Mouse (Mus musculus) CH12.LX (cell line): ENCODE results near the gene Hsf4. TPM values are rescaled to one million over a fixed set of nuclear protein-coding genes. Genes with fewer than 3 reads are reported as not detected.

ENCODE experiments used
- DNase-seq: peaks from one replicate; pipeline ENCODE4 v3.0.0-alpha.2; 2013; ENCODE audit errors: extremely low read depth
- H3K27ac ChIP-seq: 2 replicates; pipeline ENCODE4 v1.5.1; 2012; ENCODE audit warnings: low read depth, mild to moderate bottlenecking, control low read depth, moderate library complexity; ENCODE audit not compliant: insufficient read depth
- H3K27me3 ChIP-seq: replicated peaks from 2 replicates; pipeline ENCODE3; 2012; ENCODE audit warnings: inconsistent platforms
- H3K36me3 ChIP-seq, 2 experiments: replicated peaks in 1 of 2; 2 replicates each; pipeline versions ENCODE3 to v1.6.1; 2012; ENCODE audit warnings: inconsistent platforms in 1 of 2, low read length in 1 of 2, mild to moderate bottlenecking in 1 of 2, mixed read lengths in 1 of 2, moderate library complexity in 1 of 2; ENCODE audit not compliant: control insufficient read depth in 1 of 2, insufficient read depth in 1 of 2
- H3K4me1 ChIP-seq, 2 experiments: 2 replicates each; pipeline ENCODE4 v1.6.1; 2012; ENCODE audit warnings: inconsistent platforms in 1 of 2, moderate library complexity in 1 of 2; ENCODE audit not compliant: insufficient read depth in 2 of 2, control insufficient read depth in 1 of 2
- H3K4me2 ChIP-seq: 2 replicates; pipeline ENCODE4 v1.6.1; 2012; ENCODE audit warnings: low read depth, mild to moderate bottlenecking, control low read depth; ENCODE audit not compliant: poor library complexity, insufficient read depth, severe bottlenecking
- H3K4me3 ChIP-seq, 3 experiments: fragments of 150-350 bp in 1 of 3; sonication (generic) in 1 of 3; replicated peaks in 1 of 3; 2 replicates each; pipeline versions ENCODE3 to v1.5.1; 2011 to 2012; ENCODE audit warnings: low read depth in 2 of 3, low read length in 2 of 3, mild to moderate bottlenecking in 2 of 3, moderate library complexity in 2 of 3, control low read depth in 1 of 3, improper control_type of control experiment in 1 of 3, inconsistent platforms in 1 of 3, mixed read lengths in 1 of 3; ENCODE audit not compliant: poor library complexity in 1 of 3
- H3K79me2 ChIP-seq: replicated peaks from 2 replicates; pipeline ENCODE4 v1.6.1; 2012; ENCODE audit warnings: mild to moderate bottlenecking, moderate library complexity; ENCODE audit not compliant: control insufficient read depth, poor library complexity, insufficient read depth, severe bottlenecking; ENCODE audit errors: extremely low read depth
- H3K9ac ChIP-seq: 2 replicates; pipeline ENCODE4 v1.6.1; 2012; ENCODE audit warnings: low read depth, mild to moderate bottlenecking, control low read depth, moderate library complexity; ENCODE audit not compliant: insufficient read depth
- H3K9me3 ChIP-seq: replicated peaks from 2 replicates; pipeline ENCODE3; 2012; ENCODE audit warnings: low read length, inconsistent platforms, mixed read lengths
- BHLHE40 ChIP-seq: IDR thresholded peaks from 2 replicates; pipeline ENCODE4 v1.6.1; 2011; ENCODE audit warnings: mild to moderate bottlenecking, low read depth, low read length, improper control_type of control experiment
- CHD2 ChIP-seq: IDR thresholded peaks from 2 replicates; pipeline ENCODE4 v1.6.1; 2011; ENCODE audit warnings: low read length, improper control_type of control experiment
- CTCF ChIP-seq, 2 experiments: IDR thresholded peaks in 1 of 2; conservative IDR thresholded peaks in 1 of 2; 2 replicates each; pipeline ENCODE4 v1.5.1; 2011 to 2012; ENCODE audit warnings: low read depth in 2 of 2, low read length in 2 of 2, improper control_type of control experiment in 1 of 2, inconsistent platforms in 1 of 2, mild to moderate bottlenecking in 1 of 2, moderate library complexity in 1 of 2
- E2F4 ChIP-seq: IDR thresholded peaks from 2 replicates; pipeline ENCODE4 v1.6.1; 2011; ENCODE audit warnings: low read depth, low read length, improper control_type of control experiment; ENCODE audit not compliant: insufficient replicate concordance
- ELF1 ChIP-seq: IDR thresholded peaks from 2 replicates; pipeline ENCODE4 v1.6.1; 2014; ENCODE audit warnings: low read depth, mild to moderate bottlenecking, inconsistent platforms, low read length, improper control_type of control experiment
- GABPA ChIP-seq: IDR thresholded peaks from 2 replicates; pipeline ENCODE4 v1.6.1; 2012; ENCODE audit warnings: low read depth, low read length, improper control_type of control experiment, inconsistent platforms; ENCODE audit not compliant: insufficient replicate concordance
- MAFK ChIP-seq: IDR thresholded peaks from 2 replicates; pipeline ENCODE4 v1.6.1; 2011; ENCODE audit warnings: low read length, improper control_type of control experiment; ENCODE audit not compliant: insufficient replicate concordance
- MAZ ChIP-seq: IDR thresholded peaks from 2 replicates; pipeline ENCODE4 v1.6.1; 2012; ENCODE audit warnings: low read depth, mild to moderate bottlenecking, inconsistent platforms, low read length, improper control_type of control experiment, moderate library complexity
- MXI1 ChIP-seq: IDR thresholded peaks from 2 replicates; pipeline ENCODE4 v1.6.1; 2011; ENCODE audit warnings: mild to moderate bottlenecking, low read depth, low read length, improper control_type of control experiment
- MYC ChIP-seq: IDR thresholded peaks from 2 replicates; pipeline ENCODE4 v1.6.1; 2011; ENCODE audit warnings: low read depth, mild to moderate bottlenecking, improper control_type of control experiment, low read length
- NELFE ChIP-seq: IDR thresholded peaks from 2 replicates; pipeline ENCODE4 v1.6.1; 2011; ENCODE audit warnings: low read depth, low read length, improper control_type of control experiment
- SIN3A ChIP-seq: IDR thresholded peaks from 2 replicates; pipeline ENCODE4 v1.6.1; 2012; ENCODE audit warnings: low read length, improper control_type of control experiment, inconsistent platforms
- USF1 ChIP-seq: IDR thresholded peaks from 2 replicates; pipeline ENCODE4 v1.6.1; 2014; ENCODE audit warnings: low read depth, mild to moderate bottlenecking, inconsistent platforms, low read length, improper control_type of control experiment
- USF2 ChIP-seq: conservative IDR thresholded peaks from 2 replicates; pipeline ENCODE4 v1.6.1; 2011; ENCODE audit warnings: low read depth, low read length, improper control_type of control experiment
- ZKSCAN1 ChIP-seq: IDR thresholded peaks from 2 replicates; pipeline ENCODE4 v1.6.1; 2012; ENCODE audit warnings: low read depth, inconsistent platforms, low read length, improper control_type of control experiment, borderline replicate concordance
- dilution Hi-C: fragments of 300-500 bp; cut with MboI; formaldehyde crosslinking; loops from 2 replicates; pipeline ENCODE4 v1.14.3; 2020; ENCODE audit warnings: low sequenced_read_pairs; ENCODE audit not compliant: extremely low pct_unique_long_range_greater_than_20kb, extremely low pct_ligation_motif_present
- in situ Hi-C: fragments of 300-500 bp; cut with MboI; formaldehyde crosslinking; loops from 3 replicates; pipeline ENCODE4 v1.14.3; 2019; ENCODE audit warnings: low sequenced_read_pairs, low pct_ligation_motif_present, low pct_unique_long_range_greater_than_20kb, mixed read lengths
- polyA plus RNA-seq: library from polyadenylated mRNA; unstranded; fragments of >175 nt; gene quantifications from 2 replicates; pipeline ENCODE4 v1.2.1, GENCODE M21; 2012; ENCODE audit warnings: low read depth; ENCODE audit not compliant: insufficient read length
- total RNA-seq, 2 experiments: library from RNA; depleted of rRNA; stranded (reverse); fragments of 300-350 nt in 1 of 2; fragments of >200 nt in 1 of 2; gene quantifications; 2 replicates each; pipeline ENCODE4 v1.2.3; 2012 to 2014

The Hsf4 gene
- total and polyA plus RNA-seq, 3 experiments = 0.08 TPM; not detected in 2

DNA sequence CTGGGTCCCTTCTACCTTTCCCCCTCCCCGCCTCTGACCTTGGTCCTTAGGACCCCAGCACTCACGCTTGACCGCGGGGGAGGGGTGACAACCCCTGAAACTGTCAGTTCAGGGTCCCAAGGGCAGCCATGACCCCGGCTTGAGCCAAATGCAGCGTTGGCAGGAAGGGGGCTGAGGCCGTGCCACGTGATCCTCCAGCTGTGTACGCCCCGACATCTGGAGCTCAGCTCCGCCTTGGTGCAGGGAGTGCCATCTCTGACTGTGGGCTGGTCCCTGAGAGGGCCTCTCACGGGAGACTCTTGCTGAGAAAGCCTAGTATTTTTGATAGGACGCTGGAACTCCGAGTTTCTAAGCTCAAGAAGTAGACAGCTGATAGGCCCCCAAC, 14.6 kb upstream of the Hsf4 start, which contains the start of gene B3gnt9:
B3gnt9 (minus strand) TSS at position 188 of the 385 bp plus-strand sequence.
- H3K4me3 ChIP-seq = peak within 1 kb of the TSS; percentile 41 to 86 (median 53)
- peak within 1 kb of the TSS; percentile 18 for H3K27ac ChIP-seq
- in situ Hi-C loops (loop anchor here (5.0 kb wide), 1 partner anchor 37 kb away; no protein-coding TSS in a partner anchor), dilution Hi-C loops (no loop called here)
- peaks cover 43 to 85% of the 10 kb centered on the region in 2 experiments for H3K36me3 ChIP-seq
- TF ChIP-seq ELF1 (no peak), USF1 (peak; percentile 83), MYC (no peak), BHLHE40 (peak; percentile 67), MAZ (peak; percentile 4), MXI1 (peak; percentile 72), SIN3A (no peak), USF2 (peak; percentile 68)
- no peak for DNase-seq
- H3K4me1 ChIP-seq = peaks cover 12 to 29% of the 10 kb centered on the region in 2 experiments
- peak within 1 kb of the TSS; percentile 69 for H3K4me2 ChIP-seq
- H3K27me3 ChIP-seq = no peaks in the 10 kb centered on the region
- H3K79me2 ChIP-seq = no peaks in the 10 kb centered on the region
- H3K9ac ChIP-seq = peak within 1 kb of the TSS; percentile 22
- H3K9me3 ChIP-seq = no peaks in the 10 kb centered on the region

DNA sequence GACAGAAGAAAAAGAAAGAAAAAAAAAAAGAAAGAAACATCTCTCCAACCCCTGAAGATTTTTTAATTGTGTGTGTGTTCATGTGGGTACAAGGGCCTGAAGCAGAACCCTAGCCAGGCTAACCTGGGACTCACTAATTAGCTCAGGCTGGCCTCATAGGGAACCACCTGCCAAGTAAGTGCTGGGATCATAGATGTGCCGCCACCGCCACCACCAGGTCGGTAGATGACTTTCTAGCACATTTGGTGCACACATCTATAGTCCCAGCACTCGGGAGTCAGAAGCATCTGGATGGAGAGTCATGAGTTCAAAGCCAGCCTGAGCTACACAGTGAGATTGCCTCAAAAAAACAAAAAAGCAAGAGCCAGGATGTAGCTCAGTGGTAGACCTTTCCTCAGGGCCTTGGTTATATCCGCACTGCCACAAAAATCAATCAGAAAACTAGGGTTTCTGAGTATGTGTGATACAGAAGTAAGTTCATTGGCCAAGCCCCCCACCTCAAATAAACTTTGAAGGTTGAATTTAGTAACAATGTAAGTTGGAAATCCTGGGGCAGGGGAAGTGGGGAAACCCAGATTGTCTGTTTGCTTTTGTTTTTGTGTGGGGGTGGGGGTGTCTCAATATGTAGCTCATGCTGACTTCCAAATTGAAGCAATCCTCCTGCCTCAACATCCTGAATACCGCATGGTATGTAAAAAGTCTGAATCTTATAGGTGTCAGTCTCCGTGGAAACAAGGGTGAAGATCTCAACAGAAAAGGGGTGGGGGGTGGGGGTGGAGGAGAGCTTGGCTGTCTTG, 12.1 kb upstream of the Hsf4 start:
- H3K4me1 ChIP-seq = peaks cover 16 to 48% of the 10 kb centered on the region in 2 experiments
- no peak overlapping the region for H3K4me3 ChIP-seq
- peaks cover 4% of the 10 kb centered on the region for H3K9me3 ChIP-seq
- TF ChIP-seq ZKSCAN1 (no peak), CTCF (conservative IDR thresholded peaks at IDR 0.05 in 1 of 2, IDR thresholded peaks at IDR 0.05 in 1 of 2; ENCODE audit: low read depth in 2 of 2, low read length in 2 of 2) (no peak), CHD2 (no peak), MAFK (no peak), GABPA (no peak), E2F4 (no peak), NELFE (no peak)
- no peak for DNase-seq
- dilution Hi-C loops (no loop called here), in situ Hi-C loops (loop anchor here (5.0 kb wide), 1 partner anchor 35 kb away; no protein-coding TSS in a partner anchor)
- peaks cover 20 to 69% of the 10 kb centered on the region in 2 experiments for H3K36me3 ChIP-seq
- no peak overlapping the region for H3K4me2 ChIP-seq
- H3K9ac ChIP-seq = no peak overlapping the region
- H3K79me2 ChIP-seq = no peaks in the 10 kb centered on the region
- no peaks in the 10 kb centered on the region for H3K27me3 ChIP-seq
- no peak overlapping the region for H3K27ac ChIP-seq
